ENCODE assay signal across 8 mouse cellular contexts in genomic region chr11:69900471-69901405, GRCm38 (mm10). TPM values are rescaled to one million over a fixed set of nuclear protein-coding genes. Genes with fewer than 3 reads are reported as not detected.
A peak's percentile ranks its signal among the peaks of the same experiment; 100 is the strongest.
DNase-seq lines count a peak whose midpoint lies in the region; ATAC-seq and TF ChIP-seq lines count a peak whose summit lies in the region.

Gene 2810408A11Rik (minus strand): TSS chr11:69900987.
Gene Neurl4 (plus strand): TSS chr11:69901072.

- no peaks in the 10 kb centered on the region for H3K27me3 ChIP-seq in hindbrain, postnatal 0 days (ENCODE audit: insufficient read depth, low read length)

- peak within 1 kb of the TSS; percentile 98 for H3K4me2 ChIP-seq in hindbrain, postnatal 0 days (ENCODE audit: low read depth, low read length)

- H3K9ac ChIP-seq in hindbrain, postnatal 0 days (replicated peaks; ENCODE audit: low read length): peak within 1 kb of the TSS; percentile 72

- H3K9me3 ChIP-seq in hindbrain, postnatal 0 days (ENCODE audit: low read length): no peaks in the 10 kb centered on the region

- H3K27ac ChIP-seq in gastrocnemius, adult 2 months: peak within 1 kb of the TSS; percentile 99
- peak within 1 kb of the TSS; percentile 91 for H3K27ac ChIP-seq in hindbrain, postnatal 0 days
- peak within 1 kb of the TSS; percentile 95 for H3K27ac ChIP-seq in left cerebral cortex, adult 2 months

- under 1% methylated on average over 38 of the region's 38 CpGs for WGBS in hindbrain, postnatal 0 days

- H3K36me3 ChIP-seq in hindbrain, postnatal 0 days (ENCODE audit: insufficient read depth, low read length): peaks cover 18% of the 10 kb centered on the region

- ATAC-seq in hindbrain, postnatal 0 days: peak; percentile 92
- peak; percentile 85 for ATAC-seq in megakaryocyte, adult 5-6 weeks (ENCODE audit: poor library complexity, severe bottlenecking)

- peaks cover 17% of the 10 kb centered on the region for H3K4me1 ChIP-seq in hindbrain, postnatal 0 days (ENCODE audit: insufficient read depth, low read length)

- intact Hi-C loops in gastrocnemius, adult 2 months (cut with DNase I): loop anchor here (2.0 kb wide), 1 partner anchor 20 kb away; the partner anchor contains the start of gene Kctd11
- intact Hi-C loops in left cerebral cortex, adult 2 months (cut with DNase I): loop anchor here (2.0 to 5.0 kb wide), 3 partner anchors 20 to 218 kb away; partner anchors contain the start of genes Kctd11, Nlgn2, Senp3 and Tmem256

- peak; percentile 98 for DNase-seq in ZHBTc4 (ENCODE audit: low read depth, low spot score)
- peak; percentile 47 to 78 for DNase-seq in cerebellum, postnatal 4 days (ENCODE audit: low spot score in 2 of 2)
- DNase-seq in gastrocnemius, adult 2 months: peak; percentile 91
- peak; percentile 95 for DNase-seq in hindbrain, postnatal 0 days (ENCODE audit: low spot score)
- DNase-seq in left cerebral cortex, adult 2 months (ENCODE audit: extremely low spot score in 1 of 2, low spot score in 2 of 2): peak; percentile 84 to 86
- peak; percentile 88 to 91 for DNase-seq in right cerebral cortex, adult 2 months (ENCODE audit: low spot score in 2 of 2)
- peak; percentile 84 to 91 for DNase-seq in urinary bladder, postnatal 36 days (ENCODE audit: low spot score in 2 of 2)

- peak within 1 kb of the TSS; percentile 93 for H3K4me3 ChIP-seq in gastrocnemius, adult 2 months
- peak within 1 kb of the TSS; percentile 63 for H3K4me3 ChIP-seq in hindbrain, postnatal 0 days (ENCODE audit: low read length)
- peak within 1 kb of the TSS; percentile 79 for H3K4me3 ChIP-seq in left cerebral cortex, adult 2 months

- no peak for TF ChIP-seq CTCF in gastrocnemius, adult 2 months (IDR thresholded peaks at IDR 0.05)
- no peak for TF ChIP-seq CTCF in hindbrain, postnatal 0 days (IDR thresholded peaks at IDR 0.05; ENCODE audit: low read depth)
- TF ChIP-seq CTCF in left cerebral cortex, adult 2 months (IDR thresholded peaks at IDR 0.05): no peak

RNA-seq across cellular contexts. Expression of gene 2810408A11Rik, which starts in this region (rescaled TPM):
- under 1 TPM in 1 of 2 experiments, not detected in 1; 0.33 TPM for total RNA-seq in gastrocnemius, adult 2 months (2021)
- 2.9 and 9.7 TPM in 2 replicates for total RNA-seq in hindbrain, postnatal 0 days (2014; rRNA removed)
- 6.5 and 8.1 TPM in 2 replicates for polyA plus RNA-seq in hindbrain, postnatal 0 days (2015; fragmentation: Nextera tagmentation; extraction: Ambion mirVana)
- total RNA-seq in left cerebral cortex, adult 2 months (2021): under 1 TPM; 0.23 to 0.87 TPM
- 1.6 and 2.6 TPM in 2 replicates for total RNA-seq in megakaryocyte, adult 5-6 weeks (2015)
- 1.5 and 1.8 TPM in 2 replicates for total RNA-seq in megakaryocyte, adult 5-6 weeks (2017)

RNA-seq across cellular contexts. Expression of gene Neurl4, which starts in this region (rescaled TPM):
- total RNA-seq in gastrocnemius, adult 2 months (2021): 10 to 100 TPM; 25.2 to 33.5 TPM
- total RNA-seq in hindbrain, postnatal 0 days (2014; rRNA removed): 95.1 and 118 TPM in 2 replicates
- 11.9 and 13.1 TPM in 2 replicates for polyA plus RNA-seq in hindbrain, postnatal 0 days (2015; fragmentation: Nextera tagmentation; extraction: Ambion mirVana)
- total RNA-seq in left cerebral cortex, adult 2 months (2021): 100 to 1,000 TPM; 121 to 124 TPM
- total RNA-seq in megakaryocyte, adult 5-6 weeks (2015): 7.1 and 9.9 TPM in 2 replicates
- 11.9 and 18.9 TPM in 2 replicates for total RNA-seq in megakaryocyte, adult 5-6 weeks (2017)

Comparison
In these comparisons a context has a peak if more than half of its experiments do, and no peak if none do; other contexts are left out.
1. Peak in every context shown above with its lines: DNase-seq, ATAC-seq, H3K4me3 ChIP-seq and H3K27ac ChIP-seq.